Mouse (Mus musculus) myocyte (in vitro differentiated cells): ENCODE data around the gene Slc44a1.

Experiments used
- MAX ChIP-seq: IDR thresholded peaks from one replicate; pipeline ENCODE4 v1.6.1; 2011; ENCODE audit warnings: low read depth, mild to moderate bottlenecking, control low read depth
- USF1 ChIP-seq: IDR thresholded peaks from one replicate; pipeline ENCODE4 v1.6.1; 2011; ENCODE audit warnings: low read depth, mild to moderate bottlenecking, control low read depth, moderate library complexity

- TF ChIP-seq MAX = no peak
- no peak for TF ChIP-seq USF1
Measured at GRCm38 (mm10) chr4:53526446-53526845, 86.2 kb downstream of the Slc44a1 start.
